Mouse (Mus musculus): ENCODE measurements around the gene Fbln5. TPM values are rescaled to one million over a fixed set of nuclear protein-coding genes. Genes with fewer than 3 reads are reported as not detected.

Fbln5 gene
- total RNA-seq, 2 experiments from 2014 or later = 3.4 to 4.8 TPM

- DNase-seq (ENCODE audit: low spot score in 2 of 2) = no peak
These were observed 54.0 kb downstream of the Fbln5 start for GRCm38 (mm10) chr12:101764870-101765269.

DNA sequence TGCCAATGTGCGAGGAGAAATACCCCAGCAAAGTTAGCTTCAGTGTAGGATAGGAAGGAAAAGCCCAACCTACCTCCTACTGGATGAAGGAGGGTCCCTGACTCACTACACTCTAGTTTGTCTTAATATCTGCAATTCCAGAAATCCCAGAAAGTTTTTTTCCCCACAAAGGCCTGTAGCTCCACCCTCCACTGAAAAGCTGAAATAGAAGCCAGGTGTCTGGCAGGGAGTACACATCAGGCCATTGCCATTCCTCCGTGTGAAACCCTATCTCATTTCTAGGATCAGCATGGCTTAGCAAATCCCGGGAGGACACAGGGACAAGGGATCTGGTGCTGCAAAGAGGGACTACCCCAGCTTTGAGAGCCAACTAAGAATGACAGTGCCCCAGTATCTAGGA is 55.8 kb downstream of the Fbln5 start:
- DNase-seq (ENCODE audit: low spot score in 2 of 2) = no peak

- no peak for DNase-seq (ENCODE audit: low spot score in 2 of 2)
These were observed 56.8 kb downstream of the Fbln5 start for GRCm38 (mm10) chr12:101762054-101762453.

DNA sequence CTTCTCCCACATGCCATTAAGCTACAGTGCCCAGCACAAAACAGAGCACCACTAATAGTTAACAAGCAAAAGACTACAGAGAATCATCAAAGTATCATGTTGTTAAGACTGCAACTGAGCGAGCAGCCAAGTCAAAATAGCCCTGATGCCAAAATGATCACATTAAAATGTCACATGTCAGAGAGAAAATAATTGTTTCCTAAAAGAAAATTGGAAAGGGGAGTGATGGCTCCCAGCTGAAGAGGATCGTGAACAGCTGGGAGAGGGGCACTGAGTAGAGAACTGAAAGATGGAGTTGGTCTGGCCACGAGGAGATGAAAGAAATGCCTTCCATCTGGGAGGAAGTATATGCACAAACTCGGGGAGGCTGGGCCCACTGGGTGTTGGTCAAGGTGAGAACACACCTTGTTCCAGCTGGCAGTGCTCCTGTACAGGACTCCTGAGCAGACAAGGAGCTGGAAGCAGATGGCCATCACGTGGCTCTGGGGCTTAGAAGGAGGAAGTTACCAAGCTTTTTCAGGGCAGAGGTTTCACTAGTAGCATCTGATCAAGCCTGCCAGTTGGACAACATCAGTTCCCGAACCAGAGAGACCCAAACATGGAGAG is 59.3 kb downstream of the Fbln5 start:
- no peak for DNase-seq (ENCODE audit: low spot score in 2 of 2)

DNA sequence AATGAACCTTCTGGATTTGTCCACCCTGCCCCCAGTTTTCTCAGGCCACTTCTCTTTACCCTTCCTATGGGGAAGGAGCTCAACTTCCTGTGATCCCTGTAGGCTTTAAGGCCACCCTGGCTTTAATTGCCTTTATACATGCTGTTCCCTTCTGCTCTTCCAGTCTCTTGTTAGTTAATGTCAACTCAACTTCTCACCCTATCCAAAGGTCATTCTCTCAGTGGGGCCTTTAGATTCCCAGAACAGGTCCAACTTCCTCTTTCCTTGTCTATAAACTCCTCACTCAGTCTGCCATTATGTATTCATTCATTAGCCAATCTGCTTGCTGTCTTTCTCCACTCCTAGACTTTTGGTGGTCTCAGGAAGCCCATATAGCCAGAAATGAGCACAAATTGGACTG is 60.2 kb downstream of the Fbln5 start:
- DNase-seq (ENCODE audit: low spot score in 2 of 2) = no peak

DNA sequence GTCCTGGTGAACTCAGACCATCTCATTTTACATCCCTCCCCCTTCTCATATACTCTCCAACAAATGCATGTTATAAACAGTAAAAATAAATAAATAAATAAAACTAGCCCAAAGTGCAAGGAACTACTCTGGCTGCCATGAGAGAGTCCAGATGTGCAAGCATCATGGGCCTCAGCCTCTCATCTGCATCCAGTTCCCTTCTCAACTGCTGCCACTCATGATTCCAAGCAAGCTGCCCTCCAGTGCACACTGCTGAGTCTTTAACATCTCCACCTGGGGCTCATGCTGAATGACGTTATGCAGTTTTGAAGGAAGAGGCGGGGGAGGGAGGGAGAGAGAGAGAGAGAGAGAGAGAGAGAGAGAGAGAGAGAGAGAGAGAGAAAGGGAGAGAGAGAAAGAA is 76.5 kb downstream of the Fbln5 start:
- DNase-seq (ENCODE audit: low spot score in 2 of 2) = no peak

GRCm38 (mm10) chr12:101740486-101740885 is 78.4 kb downstream of the Fbln5 start:
- no peak for DNase-seq (ENCODE audit: low spot score in 2 of 2)

- no peak for DNase-seq (ENCODE audit: low spot score in 2 of 2)
These were observed 78.8 kb downstream of the Fbln5 start for GRCm38 (mm10) chr12:101740045-101740444.

- DNase-seq (ENCODE audit: low spot score in 2 of 2) = no peak
These were observed 100.1 kb downstream of the Fbln5 start for GRCm38 (mm10) chr12:101718755-101719150.

GRCm38 (mm10) chr12:101718054-101718754 is 100.7 kb downstream of the Fbln5 start, which contains the start of gene Tc2n:
Gene Tc2n (minus strand): TSS chr12:101718523.
- DNase-seq (ENCODE audit: low spot score in 2 of 2) = no peak

- no peak for DNase-seq (ENCODE audit: low spot score in 2 of 2)
These were observed 119.7 kb downstream of the Fbln5 start for GRCm38 (mm10) chr12:101699176-101699575.

Other genes with a start within 250 kb of the Fbln5 start
- gene Tc2n, start 100.5 kb downstream of the Fbln5 start, total RNA-seq (2021) = under 1 TPM; 0.25 to 0.54 TPM
- gene Trip11, start 94.2 kb upstream of the Fbln5 start, total RNA-seq (2021) = 10 to 100 TPM; 30.8 to 33.8 TPM
- 10 to 100 TPM; 19.3 to 21.3 TPM for gene Atxn3, start 139.2 kb upstream of the Fbln5 start, total RNA-seq (2021)
- 10 to 100 TPM; 25.8 to 26.0 TPM for gene Cpsf2, start 156.9 kb upstream of the Fbln5 start, total RNA-seq (2021)